Mouse (Mus musculus): ENCODE measurements around the gene Lpgat1.

The Lpgat1 gene

GRCm38 (mm10) chr1:191717601-191718498 lies at the start of gene Lpgat1:
Lpgat1 (plus strand) TSS chr1:191717834.
- no peak for DNase-seq (ENCODE audit: extremely low spot score, low read depth, low spot score)

GRCm38 (mm10) chr1:191668030-191668429 lies 49.6 kb upstream of the Lpgat1 start:
- DNase-seq (ENCODE audit: extremely low spot score, low read depth, low spot score), result no peak

DNA sequence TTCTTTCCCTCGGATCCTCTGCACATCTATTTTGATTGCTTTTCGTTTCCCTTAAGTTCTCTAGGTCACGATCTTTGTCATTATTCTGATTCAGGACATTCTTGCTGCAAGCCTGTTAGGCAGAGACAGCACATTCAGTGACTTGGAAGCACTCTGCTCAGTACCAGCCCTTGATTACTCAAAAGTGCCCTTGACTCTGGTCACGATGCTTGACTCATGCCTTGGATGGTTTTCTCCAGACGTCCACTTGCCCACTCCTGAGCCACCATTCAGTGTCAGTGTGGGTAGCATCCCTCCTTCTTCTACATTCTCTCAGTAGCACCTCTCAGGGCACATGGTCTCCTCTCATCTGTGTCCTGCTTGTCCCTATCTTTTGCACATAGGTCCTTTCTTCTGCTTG lies 43.6 kb upstream of the Lpgat1 start:
- DNase-seq (ENCODE audit: extremely low spot score, low read depth, low spot score), result no peak

DNA sequence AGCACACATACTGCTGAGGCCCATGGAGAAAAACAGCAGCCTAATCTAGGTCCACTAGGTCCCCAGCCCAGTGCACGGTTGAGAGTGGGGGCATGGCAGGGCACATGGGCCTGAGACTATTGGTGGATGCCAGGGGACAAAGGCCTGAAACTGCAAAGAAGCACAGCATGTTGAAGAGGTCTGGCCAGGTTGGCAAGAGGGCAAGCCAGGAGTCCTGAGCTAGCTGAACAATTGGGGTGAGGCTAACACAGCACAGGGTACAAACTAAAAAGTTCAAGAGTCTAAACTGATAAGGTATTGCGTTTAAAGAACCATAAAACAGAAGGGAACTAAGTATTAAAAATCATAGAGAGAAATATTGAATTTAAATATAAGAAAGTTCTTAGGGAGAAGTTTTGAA lies 36.0 kb upstream of the Lpgat1 start:
- DNase-seq (ENCODE audit: extremely low spot score, low read depth, low spot score), result no peak

DNA sequence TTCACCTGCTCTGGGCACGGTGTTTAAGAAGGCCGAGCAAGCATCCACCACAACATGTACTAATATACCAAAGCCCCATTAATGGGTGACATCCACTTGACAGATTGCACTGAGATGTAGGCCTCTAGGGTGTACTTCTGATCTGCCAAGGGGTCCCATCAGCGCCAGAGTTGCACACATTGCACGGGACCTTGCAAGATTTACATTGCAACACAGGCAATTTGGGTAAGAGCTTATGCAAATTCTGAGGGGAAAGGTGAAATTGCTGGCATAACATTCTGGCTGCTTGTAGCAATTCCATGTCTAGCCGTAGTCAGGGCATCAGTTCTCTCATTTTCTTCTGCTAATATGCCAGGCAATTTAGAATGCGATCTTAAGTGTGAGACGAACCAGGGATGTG lies 30.1 kb upstream of the Lpgat1 start:
- DNase-seq (ENCODE audit: extremely low spot score, low read depth, low spot score), result no peak

- no peak for DNase-seq (ENCODE audit: extremely low spot score, low read depth, low spot score)
Observed at GRCm38 (mm10) chr1:191693231-191693630, 24.4 kb upstream of the Lpgat1 start.

DNA sequence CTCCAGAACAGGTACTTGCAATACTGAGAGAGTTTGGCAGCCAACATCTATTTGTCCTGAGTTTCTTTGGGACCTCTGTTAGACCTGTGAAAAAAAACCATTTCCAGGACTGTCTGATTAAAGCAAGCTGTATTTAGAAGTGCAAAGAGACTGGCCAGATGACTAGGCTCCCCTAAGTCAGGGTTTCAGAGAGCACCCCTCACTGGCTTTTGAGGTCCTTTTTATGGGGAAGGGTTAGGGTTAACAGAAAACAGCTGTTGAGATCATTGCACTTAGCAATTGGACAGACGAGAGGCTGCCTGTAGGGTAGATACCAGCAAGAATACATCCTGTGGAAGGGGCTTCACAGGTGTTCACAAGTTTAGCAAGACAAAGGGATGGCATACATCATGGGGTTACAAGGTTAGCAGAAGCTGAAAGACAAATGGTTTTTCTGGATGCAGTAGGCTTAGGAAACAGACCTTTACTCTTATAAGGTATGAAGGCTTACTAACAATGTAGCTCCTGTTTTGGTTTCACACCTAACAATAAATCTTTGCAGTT lies 19.3 kb upstream of the Lpgat1 start:
- peak; percentile 71 for DNase-seq (ENCODE audit: extremely low spot score, low read depth, low spot score)

DNA sequence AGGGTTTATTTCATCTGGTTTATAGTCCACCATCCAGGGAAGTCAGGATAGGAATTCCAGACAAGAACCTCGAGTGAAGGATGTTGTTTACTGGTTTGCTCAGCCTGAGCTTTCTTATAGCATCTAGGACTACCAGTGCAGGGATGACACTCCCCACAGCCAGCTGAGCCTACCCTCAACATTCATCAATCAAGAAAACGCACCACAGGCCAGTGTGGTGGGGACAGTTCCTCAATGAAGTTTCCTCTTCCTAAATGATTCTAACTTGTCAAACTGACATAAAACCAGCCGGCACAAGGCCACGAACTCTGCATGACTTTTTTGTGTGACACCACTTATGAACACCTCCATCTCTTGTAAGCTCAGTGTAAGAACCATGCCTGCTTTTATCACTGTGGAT lies 13.1 kb upstream of the Lpgat1 start:
- DNase-seq (ENCODE audit: extremely low spot score, low read depth, low spot score), result no peak

DNA sequence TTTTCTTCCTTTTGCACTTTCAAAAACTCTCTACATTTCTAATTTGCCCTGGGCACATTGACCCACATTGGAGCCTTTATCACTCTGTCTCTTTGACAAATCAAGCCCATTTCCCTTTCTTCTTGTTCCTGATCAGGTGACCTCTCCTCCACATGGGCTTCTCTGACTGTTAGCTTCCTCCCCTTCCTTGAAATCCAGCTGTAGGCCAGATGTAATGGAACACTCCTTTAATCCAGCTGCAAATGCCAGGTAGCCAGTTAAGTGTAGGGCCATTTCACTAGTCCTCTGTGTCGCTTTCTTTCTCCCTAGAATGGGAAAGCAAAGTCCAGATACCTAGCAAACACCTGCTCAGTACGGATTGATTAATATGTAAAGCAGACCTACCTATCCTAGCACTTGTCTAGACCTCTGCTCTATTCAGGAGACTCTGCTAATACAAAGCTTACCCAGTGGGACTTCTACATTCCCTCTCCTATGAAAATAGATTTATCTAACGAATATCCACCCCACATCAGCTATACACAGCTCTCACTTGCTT lies 11.0 kb upstream of the Lpgat1 start:
- DNase-seq (ENCODE audit: extremely low spot score, low read depth, low spot score), result no peak

DNA sequence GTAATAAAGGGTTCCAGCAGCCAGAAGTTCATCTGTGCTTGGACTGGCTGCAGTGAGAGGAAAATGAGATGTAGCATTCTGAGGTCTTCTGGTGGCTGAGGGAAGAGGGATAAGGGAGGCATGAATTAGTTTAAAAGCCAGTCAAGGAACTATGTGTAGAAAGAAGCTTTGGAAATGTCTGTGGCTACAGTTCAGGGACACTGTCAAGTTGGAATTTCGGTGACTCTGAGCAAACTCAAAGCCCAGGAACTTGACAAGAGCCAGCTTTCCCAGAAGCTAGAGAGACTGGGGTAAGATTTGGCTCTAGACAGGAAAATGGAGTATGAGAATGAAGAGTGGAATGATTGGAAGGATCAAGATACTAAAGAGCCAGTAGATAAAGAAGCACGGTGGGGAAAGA lies 7.8 kb upstream of the Lpgat1 start:
- DNase-seq (ENCODE audit: extremely low spot score, low read depth, low spot score), result no peak

DNA sequence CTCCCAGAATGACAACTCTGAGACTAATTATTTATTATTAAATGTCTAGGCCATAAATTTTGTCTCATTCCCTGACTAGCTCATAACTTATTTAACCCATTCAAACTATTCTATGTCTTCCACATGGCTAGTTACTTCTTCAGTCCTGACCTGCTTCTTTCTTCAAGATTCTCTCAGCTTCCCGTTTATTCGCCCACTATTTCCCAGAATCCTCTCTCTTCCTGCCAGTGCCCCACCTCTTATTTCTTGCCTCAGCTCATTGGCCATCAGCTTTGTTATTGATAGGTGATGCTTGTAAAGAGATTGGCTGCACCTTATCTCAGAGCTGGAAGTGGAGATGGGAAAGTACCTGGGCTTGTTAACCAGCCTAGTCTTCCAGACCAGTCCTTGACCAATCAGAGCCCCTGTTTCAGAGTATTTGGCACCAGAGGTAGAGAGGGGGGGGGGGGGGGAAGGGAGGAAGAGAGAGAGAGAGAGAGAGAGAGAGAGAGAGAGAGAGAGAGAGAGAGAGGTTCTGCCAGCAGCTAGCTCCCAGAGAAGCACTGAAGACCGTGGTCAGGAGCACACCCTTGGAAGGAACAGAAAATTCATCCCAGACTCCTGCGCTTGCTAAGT lies 5.3 kb upstream of the Lpgat1 start:
- no peak for DNase-seq (ENCODE audit: extremely low spot score, low read depth, low spot score)

- no peak for DNase-seq (ENCODE audit: extremely low spot score, low read depth, low spot score)
Observed at GRCm38 (mm10) chr1:191713813-191714212, 3.8 kb upstream of the Lpgat1 start.

GRCm38 (mm10) chr1:191715150-191715549 lies 2.5 kb upstream of the Lpgat1 start:
- no peak for DNase-seq (ENCODE audit: extremely low spot score, low read depth, low spot score)

GRCm38 (mm10) chr1:191717141-191717540 lies 493 bp upstream of the Lpgat1 start:
- no peak for DNase-seq (ENCODE audit: extremely low spot score, low read depth, low spot score)

DNA sequence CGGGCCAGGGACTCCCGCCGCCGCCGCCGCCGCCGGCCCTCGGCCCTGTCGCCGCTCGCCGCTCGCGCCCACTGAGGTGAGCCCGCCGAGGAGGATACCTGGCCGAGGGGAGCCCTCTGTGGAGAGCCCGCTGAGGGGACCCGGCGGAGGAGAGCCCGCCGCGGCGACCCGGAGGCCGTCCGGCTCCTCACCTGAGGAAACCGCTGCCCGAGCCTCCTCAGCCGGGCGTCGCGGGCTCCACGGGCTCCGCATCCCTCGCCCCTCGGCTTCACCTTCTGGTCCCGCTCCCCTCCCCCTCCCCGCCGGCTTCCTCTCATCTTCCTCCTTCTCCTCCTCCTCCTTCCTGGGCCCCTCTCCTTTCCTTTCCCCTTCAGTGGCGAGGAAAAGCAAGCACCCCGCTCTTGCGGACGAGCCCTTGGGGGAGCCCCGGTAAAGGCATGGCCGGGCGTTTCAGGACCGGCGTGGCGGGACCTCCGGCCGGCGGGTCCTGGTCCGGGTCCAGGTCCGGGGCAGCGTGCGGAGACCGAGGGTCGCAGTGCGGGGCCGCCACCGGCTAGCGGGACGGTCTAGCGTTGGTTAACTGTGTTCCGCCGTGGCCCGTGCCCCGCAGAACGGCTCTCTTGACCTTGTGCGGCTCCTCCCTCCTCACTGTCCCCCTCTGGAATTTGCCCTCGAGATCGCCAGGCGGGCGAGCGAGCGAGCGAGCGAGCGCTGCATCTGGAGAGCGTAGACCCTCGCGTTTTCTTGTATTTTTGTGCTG lies 1.1 kb downstream of the Lpgat1 start:
- DNase-seq (ENCODE audit: extremely low spot score, low read depth, low spot score), result no peak

- no peak for DNase-seq (ENCODE audit: extremely low spot score, low read depth, low spot score)
Observed at GRCm38 (mm10) chr1:191719326-191719725, 1.7 kb downstream of the Lpgat1 start.

- no peak for DNase-seq (ENCODE audit: extremely low spot score, low read depth, low spot score)
Observed at GRCm38 (mm10) chr1:191720419-191720818, 2.8 kb downstream of the Lpgat1 start.

DNA sequence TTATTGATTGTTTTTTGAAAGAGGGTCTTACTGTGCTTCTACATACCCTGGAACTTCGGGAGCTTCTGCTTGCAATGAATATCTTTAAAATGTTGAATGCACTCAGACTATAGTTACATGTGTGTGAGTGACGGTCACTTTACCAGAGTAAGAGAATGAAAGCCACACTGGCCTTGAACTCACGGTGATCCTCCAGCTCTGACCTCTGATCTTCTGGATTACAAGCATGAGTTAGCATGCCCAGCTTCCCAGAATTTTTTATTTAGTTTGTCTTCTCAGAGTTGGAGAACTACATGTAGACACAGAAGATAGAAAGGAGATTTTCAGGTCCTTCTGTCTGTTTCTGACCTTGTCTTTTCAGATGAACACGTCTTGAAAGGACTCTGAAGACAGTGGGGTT lies 5.1 kb downstream of the Lpgat1 start:
- DNase-seq (ENCODE audit: extremely low spot score, low read depth, low spot score), result no peak

- no peak for DNase-seq (ENCODE audit: extremely low spot score, low read depth, low spot score)
Observed at GRCm38 (mm10) chr1:191723675-191724074, 6.0 kb downstream of the Lpgat1 start.

DNA sequence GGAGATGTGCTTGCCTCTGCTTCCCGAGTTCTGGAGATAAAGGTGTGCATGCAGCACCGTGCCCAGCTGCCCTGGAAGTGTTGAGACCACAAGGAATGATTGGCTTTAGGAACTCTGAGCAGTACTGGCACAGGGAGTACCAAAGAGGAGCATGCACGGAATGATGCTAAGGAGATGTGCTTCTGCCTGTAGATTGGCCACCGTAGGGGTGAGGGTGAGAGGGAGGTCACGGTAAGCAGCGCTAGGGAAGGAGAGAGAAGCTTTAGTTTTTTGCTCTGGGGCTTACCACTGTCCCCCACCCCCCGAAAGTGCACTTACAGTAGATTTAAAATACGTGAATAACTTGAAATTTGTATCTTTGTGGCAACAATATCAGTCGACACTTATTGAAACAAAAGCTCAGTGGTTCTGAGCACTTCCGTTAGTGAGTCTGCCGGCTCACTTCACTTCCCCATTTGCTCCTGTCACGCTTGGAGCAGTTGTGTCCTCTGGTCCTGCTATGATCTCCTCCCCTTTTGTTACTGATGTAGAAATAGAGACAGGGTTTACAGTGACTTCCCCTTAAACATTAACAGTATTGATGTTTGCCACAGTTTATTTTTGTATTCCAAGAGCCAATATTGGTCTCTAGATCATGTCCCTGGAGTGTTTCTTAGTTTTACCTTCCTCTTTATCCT lies 6.9 kb downstream of the Lpgat1 start:
- DNase-seq (ENCODE audit: extremely low spot score, low read depth, low spot score), result no peak

- DNase-seq (ENCODE audit: extremely low spot score, low read depth, low spot score), result no peak
Observed at GRCm38 (mm10) chr1:191732623-191733022, 15.0 kb downstream of the Lpgat1 start.
